Mouse (Mus musculus) v-Abl transformed pro-B cells (cell line): ENCODE measurements at regions not wholly inside any gene's neighbourhood (a gene's known extent, or its start where the extent isn't known, plus 50 kb on each side); places are given as distances from the start of the nearest gene placed in this dataset.

ENCODE experiments used
- in situ Hi-C, 2 experiments: fragments of 400-800 bp; cut with MboI; formaldehyde crosslinking; loops; one replicate each; pipeline ENCODE4 v1.15.1; 2025; ENCODE audit not compliant: unreplicated experiment in 2 of 2

DNA sequence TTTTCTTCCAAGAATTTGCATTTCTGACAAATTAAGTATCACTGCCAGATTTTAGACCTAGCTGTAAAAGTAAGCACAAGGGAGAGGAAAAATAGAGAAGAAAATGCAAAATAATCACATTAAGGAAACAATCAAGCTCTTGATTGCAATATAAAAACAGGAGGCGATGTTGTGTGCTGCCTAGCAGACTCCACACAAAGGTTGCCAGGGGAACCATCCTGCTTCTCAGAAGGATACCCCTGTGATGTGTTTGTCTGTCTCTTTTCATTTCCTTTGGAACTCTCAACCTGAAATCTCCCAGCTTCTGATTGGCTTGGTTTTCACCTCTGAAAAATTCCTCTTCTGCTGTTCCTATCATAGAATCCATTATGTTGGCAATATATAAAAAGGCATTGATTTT is 514.3 kb upstream of the Atp2b1 start:
- in situ Hi-C loops = no loop called here

DNA sequence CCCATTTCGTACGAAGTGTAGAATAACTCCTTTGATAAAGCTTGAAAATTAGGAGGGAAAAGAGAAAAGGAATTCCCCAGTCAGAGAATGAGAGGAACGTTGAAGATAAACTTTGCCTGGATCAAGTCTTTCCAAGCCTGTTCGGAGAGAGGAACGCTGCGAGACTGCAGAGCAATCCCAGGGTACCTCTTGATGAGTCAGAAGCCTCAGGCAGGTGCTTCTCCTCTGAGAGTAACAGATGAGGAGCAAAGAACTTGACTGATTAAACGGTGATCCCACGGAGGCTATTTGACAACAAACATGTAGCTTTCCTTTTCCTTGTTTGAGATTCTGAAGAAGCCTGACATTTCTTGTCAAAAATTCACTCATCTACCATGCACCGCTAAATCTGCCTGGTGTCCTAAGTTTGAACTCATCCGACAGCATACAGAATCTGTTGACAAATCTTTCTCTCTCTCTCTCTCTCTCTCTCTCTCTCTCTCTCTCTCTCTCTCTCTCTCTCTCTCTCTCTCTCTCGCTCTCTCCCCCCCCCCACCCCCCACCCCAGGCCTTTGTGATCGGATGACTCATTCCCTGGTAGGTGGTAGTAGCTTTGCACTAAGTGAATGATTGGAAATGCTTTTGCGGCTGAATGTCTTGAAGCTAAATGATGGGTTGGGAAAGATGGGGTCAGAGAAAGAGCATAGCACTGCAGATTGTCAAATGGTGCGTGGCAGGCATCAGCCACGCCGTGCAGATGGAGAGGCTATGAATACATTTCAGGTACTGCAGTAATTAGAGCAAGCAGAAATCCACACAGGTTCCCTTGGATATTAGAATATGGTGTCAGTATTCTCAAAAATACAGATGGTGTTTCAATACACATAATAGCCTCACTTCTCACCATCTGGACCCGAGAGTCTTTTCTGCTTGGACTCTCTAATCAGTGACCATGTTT is 496.1 kb upstream of the Atp2b1 start:
- in situ Hi-C loops = no loop called here

DNA sequence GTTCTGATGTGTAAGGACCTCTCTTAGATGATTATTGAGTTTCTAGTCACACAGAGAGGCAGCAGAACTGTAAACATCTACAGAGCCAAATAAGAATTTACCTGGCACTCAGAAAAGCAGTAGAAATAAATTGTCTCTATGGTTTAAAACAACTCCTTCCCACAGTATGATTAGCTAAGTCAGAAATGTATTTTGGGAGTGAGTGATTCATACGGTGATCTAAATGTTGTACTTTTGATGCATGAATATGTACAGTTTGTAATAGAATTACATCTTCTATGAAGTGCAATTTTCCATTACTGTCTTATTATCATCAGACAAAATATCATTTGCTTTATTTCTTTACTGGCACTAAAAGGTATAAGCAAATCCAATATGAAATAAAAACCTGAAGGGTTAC is 489.8 kb upstream of the Atp2b1 start:
- in situ Hi-C loops = no loop called here

DNA sequence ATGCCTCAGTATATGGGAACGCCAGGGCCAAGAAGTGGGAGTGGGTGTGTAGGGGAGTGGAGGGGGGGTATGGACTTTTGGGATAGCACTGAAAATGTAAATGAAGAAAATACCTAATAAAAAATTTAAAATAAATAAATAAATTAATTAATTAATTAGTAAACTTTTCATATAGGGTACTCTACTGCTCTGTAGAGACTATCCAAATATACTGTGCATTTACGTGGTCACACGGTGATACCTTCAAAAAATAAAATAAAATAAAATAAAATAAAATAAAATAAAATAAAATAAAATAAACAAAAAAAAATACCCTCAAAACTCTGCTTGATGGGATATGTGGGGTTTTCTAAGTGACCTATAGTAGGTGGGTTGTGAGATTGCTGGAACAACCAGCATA is 479.2 kb upstream of the Atp2b1 start:
- in situ Hi-C loops = no loop called here

DNA sequence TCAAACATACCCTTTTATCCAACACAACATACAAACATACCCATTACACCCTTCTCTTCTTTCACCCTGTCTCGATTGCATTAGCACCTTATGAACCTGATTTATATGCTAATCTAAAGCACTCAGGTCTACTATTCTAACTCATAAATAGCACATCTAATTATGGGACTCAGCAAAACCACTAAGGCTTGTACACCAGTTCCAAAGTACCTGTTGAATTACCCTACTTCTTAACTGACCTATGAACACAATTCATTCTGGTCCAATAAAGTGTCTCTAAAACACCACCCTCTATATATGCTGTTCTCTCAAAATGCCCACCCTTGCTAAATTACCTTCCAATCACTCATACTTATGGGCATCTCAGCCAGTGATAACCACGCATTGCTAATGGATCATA is 452.7 kb upstream of the Atp2b1 start:
- in situ Hi-C loops = no loop called here

DNA sequence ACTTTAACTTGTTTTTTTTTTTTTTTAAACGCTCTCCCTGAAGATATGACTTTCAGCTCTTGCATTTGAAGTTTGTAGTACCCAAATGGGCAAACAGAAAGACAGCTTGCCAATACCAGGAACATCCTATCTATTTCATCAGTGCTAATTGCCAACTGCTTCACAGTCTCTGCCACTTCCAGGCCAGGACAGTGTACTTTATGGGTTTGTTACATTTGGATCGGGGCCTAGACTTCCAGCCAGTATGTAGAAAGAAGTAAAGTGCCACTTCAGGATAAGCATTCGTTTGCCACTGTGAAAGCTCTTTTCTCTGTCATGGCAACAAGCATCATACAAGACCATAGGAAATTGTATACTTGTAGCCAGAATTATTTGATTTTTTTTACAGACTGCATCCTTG is 439.6 kb upstream of the Atp2b1 start:
- in situ Hi-C loops = no loop called here

DNA sequence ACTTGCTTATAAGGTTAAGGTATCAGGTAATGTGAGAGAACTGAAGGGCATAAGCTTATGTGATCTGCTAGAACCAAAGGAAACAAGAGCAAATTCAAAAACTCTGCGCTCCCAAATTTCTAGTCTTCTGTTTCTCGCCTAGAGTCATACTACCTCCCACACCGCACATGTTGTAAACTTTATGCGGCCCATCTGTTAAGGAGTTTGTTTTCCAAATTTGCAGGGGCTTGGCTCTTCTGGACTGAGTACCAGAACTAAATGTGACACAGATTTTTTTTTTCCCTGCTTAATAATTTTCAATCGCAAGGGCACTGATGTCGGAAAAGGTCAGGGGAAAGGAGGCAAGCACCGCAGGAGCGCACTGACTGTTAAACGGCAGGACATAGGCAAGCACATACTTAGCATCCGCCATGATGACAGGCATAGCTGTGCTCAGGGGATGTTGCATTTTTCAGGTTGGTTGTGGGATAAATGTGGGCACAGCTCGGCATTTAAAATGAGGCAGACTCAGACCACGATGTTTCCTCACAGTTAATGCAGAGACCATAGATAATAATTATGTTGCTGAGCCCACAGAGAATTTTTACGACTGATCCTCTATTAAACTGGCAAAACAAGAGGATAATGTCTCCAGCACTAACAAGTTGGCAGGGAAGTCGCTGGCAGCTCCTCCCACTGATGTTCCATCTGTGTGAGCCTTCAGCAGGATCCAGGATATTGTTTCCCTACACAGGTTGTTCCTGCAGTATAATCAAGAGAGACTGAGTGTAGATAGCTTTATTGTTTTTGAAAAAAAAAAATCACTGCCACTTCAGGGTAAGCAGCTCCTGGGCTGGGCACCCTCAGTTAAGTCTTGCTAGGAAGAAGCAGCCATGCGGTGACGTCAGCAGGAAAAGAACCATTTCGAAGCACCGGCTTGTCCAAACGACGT is 428.2 kb upstream of the Atp2b1 start:
- in situ Hi-C loops = loop anchor here in 1 of 2 experiments (25.0 kb wide), 1 partner anchor 1151 kb away; no protein-coding TSS in a partner anchor

DNA sequence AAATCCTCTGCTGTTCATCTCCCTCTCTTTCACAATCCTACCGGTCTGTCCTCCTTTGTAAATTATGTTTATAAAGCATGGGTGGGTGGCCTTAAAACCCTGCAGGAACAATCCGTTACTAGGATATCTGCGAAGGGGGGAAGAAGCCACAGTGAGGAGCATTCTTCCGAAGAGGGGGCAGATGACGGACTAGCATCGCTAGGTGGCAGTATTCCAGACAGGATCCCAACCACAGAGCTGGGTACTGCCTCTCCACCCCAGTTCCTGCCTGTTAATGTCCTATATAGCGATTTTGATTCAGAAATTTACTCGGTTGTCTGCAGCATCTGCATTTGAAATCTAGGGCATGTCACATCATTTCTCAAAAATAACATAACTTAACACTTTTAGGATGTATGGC is 419.9 kb upstream of the Atp2b1 start:
- in situ Hi-C loops = loop anchor here (5.0 to 25.0 kb wide), 3 partner anchors 500 to 1143 kb away; no protein-coding TSS in a partner anchor

DNA sequence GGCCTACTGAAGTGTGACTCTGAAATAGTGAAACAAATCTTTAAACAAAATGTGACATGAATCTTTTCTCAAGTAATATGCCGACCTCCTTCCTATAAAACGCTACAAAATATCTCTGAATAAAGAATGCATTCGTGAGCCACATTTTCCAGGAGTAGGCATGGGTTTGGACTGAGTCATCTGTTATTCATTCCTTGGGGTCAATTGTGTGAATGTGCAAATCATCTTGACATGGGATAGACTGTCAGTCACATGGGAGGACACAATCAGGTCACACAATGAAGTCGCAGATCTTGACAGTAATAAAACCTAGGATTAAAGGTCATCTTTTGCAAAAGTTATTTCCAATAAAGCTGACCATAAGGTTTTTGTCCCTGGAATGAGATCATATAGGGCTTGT is 418.0 kb upstream of the Atp2b1 start:
- in situ Hi-C loops = loop anchor here (5.0 to 25.0 kb wide), 3 partner anchors 499 to 1141 kb away; no protein-coding TSS in a partner anchor

DNA sequence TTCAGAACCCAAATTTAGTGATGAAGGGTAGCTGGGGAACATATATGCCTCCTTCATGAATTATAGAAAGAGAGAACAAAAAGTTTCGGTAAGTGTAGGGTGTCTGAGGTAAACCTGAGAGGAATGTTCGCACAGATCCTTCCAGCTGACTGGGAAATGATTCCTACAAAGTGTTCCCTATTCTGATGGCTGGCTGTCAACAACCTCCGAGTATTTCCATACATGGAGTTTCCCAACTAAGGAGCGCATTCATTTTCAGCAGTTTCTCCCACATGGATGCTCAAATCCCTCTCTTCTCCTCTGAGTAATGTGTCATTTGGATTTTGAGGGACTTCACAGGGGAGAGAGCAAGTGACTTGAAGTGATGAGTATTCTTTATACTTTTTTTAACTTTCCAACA is 413.9 kb upstream of the Atp2b1 start:
- in situ Hi-C loops = no loop called here

DNA sequence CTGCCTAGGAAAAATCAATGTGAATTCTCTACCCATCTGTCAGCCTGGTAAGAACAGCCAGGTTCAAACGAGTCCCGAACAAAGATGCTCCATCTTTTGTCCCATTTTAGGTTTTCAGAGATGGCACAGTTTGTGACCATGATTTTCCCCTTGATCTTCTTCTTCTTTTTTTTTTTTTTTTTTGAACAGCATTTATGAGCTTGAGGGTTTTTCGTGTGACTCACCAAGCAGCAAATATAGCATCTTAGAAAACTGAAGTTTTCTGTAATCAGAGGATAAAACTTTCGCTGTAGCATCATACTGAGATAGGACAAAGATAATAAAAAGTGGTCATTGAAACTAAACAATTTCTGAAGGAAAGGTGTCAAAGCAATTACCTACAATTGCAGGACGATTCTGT is 412.6 kb upstream of the Atp2b1 start:
- in situ Hi-C loops = no loop called here

DNA sequence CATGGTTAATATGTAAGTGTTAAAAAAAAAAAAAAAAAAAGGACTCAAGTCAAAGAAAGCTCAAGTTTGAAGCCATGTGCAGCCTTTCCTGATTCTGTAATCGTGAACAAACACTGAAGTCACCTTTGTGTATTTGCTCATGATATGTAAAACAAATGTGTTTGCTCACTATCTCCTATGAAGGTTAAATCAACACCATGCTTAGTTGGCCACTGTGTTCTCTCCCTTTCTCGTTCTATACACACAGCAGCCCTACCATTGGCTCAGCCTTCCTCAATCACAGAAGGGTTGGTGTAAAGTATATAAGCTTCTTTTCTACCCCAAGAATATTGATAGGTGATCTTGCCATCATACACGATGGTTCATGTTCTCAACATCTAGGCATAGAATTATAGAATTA is 409.7 kb upstream of the Atp2b1 start:
- in situ Hi-C loops = no loop called here

DNA sequence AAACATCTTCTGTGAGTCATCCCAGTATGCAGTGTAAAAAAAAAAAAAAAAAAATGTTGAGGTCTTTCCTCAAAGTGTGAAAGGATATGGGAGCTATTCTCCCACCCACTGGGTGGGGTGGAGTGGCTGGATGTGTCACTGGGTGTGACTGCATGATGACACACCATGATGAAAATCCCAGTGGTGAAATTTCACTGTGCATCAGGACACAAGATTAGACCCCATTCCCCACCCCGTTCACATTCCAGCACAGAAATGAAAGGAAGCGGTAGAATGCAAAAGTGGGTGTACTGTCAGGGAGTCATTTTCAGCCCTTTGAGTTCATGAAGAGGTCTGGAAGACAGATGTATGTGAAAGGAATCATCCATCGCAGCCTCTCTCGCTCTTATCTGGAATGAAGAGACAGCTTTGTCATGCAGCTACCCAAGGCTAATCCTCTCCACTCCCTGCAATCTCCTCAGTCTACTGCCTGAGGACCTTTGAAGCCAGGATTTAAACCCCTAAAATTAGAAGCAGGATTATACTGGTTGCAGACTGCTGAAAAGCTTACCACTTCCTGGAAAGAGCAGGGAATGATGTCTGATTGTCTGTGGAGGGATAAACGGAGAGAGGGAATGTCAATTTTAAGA is 405.6 kb upstream of the Atp2b1 start:
- in situ Hi-C loops = no loop called here

DNA sequence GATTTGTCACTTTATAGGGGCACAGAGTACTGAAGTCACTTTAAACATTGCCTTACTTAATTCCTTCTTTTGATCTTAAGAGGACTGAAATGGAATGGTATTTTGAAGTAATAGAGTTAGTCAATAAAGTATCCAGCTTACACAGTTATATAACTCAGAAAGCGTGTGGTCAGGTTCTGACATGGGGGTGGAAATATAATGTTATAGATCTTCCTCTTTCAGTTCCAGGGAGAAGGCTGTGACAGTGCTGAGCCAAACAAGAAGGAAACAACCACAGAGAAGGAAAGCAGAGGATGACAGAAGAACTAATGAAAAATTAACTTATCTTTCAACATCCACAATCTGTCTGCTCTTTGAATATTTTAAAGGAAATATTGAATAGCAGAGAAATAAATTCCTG is 399.4 kb upstream of the Atp2b1 start:
- in situ Hi-C loops = no loop called here

DNA sequence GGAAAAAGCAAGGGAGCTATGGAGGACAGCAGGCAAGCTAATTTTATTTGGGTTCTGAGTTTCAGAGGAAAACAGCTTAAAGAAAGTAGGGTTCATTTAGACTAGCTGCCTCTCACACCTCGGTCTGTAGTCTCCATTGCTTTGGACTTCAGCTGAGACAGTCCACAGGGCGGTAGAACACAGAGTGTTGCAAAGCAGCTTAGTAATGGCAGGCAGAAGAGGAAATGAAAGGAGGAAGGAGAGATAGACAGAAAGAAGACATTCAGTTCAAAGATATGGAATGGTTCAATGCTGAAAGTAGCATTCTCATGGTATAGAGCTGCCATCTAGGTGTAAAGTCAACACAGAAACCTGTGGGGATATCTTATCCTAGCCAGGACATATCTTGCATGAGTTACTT is 396.6 kb upstream of the Atp2b1 start:
- in situ Hi-C loops = no loop called here

DNA sequence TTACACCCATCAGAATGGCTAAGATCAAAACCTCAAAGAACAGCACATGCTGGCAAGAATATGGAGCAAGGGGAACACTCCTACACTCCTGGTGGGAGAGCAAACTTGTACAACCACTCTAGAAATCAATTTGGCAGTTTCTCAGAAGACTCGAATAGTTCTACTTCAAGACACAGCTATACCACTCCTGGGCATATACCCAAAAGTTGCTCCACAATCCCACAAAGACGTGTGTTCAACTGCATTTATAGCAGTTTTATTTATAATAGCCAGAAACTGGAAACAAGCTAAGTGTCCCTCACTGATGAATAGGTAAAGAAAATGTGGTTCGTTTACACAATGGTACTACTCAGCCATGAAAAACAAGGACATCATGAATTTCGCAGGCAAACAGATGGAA is 384.6 kb upstream of the Atp2b1 start:
- in situ Hi-C loops = no loop called here

DNA sequence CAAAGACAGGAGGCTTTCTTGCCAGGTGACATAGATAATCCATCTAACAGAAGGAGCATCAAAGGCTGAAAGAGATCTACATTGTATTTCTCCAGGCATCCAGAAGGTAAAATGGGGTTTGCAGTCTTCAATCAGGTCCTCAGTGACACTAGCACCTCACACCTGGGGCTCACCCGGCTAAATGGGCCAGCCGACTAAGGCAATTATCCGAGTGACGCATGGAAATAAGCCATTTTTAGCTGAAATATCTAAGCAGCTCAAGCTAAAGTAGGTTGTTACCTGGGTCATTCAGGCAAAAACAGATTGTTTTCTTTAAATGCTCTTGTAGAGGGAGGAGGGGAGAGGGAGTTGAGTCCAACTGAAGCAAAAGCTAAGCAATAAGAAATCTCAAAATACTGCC is 382.8 kb upstream of the Atp2b1 start:
- in situ Hi-C loops = no loop called here

DNA sequence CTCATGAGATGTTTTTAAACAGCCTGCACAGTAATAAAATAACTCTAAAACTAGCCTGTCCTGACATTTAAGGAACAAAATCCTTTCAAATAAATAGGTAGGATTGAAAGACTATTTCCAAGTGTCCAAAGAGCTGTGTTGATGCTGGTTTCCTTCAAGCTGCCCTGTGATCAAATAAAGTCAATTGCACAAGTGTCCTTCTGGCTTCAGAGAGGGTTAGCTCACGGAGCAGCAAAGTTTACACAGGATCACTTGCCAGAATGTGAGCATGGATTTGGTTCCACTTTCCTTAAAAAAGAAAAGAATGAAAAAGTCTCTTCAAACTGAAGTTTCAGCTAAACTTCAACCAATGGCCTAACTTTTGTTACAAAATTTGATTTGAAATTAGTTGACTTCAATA is 375.5 kb upstream of the Atp2b1 start:
- in situ Hi-C loops = no loop called here

DNA sequence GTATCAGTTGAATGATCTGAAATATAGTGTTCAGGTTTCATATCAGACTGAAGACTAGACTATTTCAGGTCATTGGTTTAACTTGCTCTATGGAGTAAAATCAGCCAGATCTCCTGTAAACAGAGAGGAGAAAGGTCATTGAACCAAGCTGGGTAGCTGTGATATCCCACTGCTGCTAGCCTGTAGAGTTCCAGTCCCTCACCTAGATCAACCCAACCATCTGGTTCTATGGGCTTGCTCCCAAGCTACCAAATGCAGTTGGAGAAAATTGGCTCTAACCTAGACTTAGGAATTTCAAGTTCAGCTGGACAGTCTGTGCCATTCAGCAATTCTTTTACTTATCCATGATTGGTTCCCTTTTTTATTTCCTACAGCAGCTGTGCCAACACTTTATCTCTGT is 373.1 kb upstream of the Atp2b1 start:
- in situ Hi-C loops = no loop called here

DNA sequence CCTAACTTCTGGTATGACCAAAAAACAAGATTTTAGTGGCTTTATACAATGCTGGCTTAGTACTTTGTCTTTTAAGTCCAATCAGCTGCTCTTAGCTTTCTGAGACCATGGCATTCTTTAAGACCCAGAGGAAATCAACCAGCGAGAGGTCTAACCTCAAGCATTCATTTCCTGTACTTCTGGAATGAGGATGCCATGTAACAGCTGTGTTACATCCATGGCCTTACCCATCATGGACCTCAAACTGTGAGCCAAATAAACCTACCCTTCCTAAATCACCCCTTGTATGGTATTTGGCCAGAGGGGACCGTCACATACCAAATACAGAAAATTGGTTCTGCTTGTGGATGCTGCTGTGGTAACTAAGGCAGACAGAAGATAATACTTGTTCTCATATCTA is 372.1 kb upstream of the Atp2b1 start:
- in situ Hi-C loops = no loop called here
